Mouse (Mus musculus) olfactory bulb, adult 2 months (tissue): Measurements from ENCODE around the gene Trim9.

Source experiments
- CTCF ChIP-seq: fragments of 200-500 bp; IDR thresholded peaks from 2 replicates; pipeline ENCODE4 v1.5.1; 2012; ENCODE audit warnings: low read depth, mild to moderate bottlenecking, low read length, moderate library complexity; ENCODE audit not compliant: insufficient read depth
- POLR2A ChIP-seq: fragments of 200-500 bp; IDR thresholded peaks from 2 replicates; pipeline ENCODE4 v1.6.1; 2012; ENCODE audit warnings: mild to moderate bottlenecking, low read depth, low read length, moderate library complexity; ENCODE audit not compliant: insufficient read depth

- TF ChIP-seq CTCF (no peak), POLR2A (no peak)
These were observed 31.3 kb downstream of the Trim9 start for GRCm38 (mm10) chr12:70316147-70316546.
